Mouse (Mus musculus): Measurements from ENCODE around the gene Fam214a.

Fam214a gene

GRCm38 (mm10) chr9:75077191-75077590 lies 124.5 kb downstream of the Fam214a start:
- CTCF ChIA-PET, result interaction anchor here in 2 of 4 experiments (0.6 to 1.8 kb wide), 3 partner anchors 27 to 730 kb away, joined by 3 to 4 read pairs (median 4); no protein-coding TSS in a partner anchor
- POLR2A ChIA-PET, result interaction anchor here in 1 of 4 experiments (1.1 to 1.6 kb wide), 2 partner anchors 8 to 11 kb away, joined by 3 to 6 read pairs; no protein-coding TSS in a partner anchor

All from embryonic stem cell, embryonic (primary cell).